Mouse (Mus musculus) liver, embryonic 16.5 days (tissue): ENCODE results near the gene Pparg. TPM values are rescaled to one million over a fixed set of nuclear protein-coding genes. Genes with fewer than 3 reads are reported as not detected.

ENCODE experiments used
- ATAC-seq: fragments of 200-750 bp; cut with Nextera tagmentation; 2 replicates; pipeline ENCODE4 v1.8.0; 2017; ENCODE audit warnings: low read depth, mild to moderate bottlenecking, moderate number of reproducible peaks, moderate library complexity
- H3K27ac ChIP-seq: fragments of 300-500 bp; sonication (generic); 2 replicates; pipeline ENCODE4 v1.5.1; 2014; ENCODE audit warnings: mild to moderate bottlenecking, low read length
- H3K27me3 ChIP-seq: fragments of 300-500 bp; sonication (generic); 2 replicates; pipeline ENCODE4 v1.6.1; 2014; ENCODE audit warnings: low read depth, low read length, mixed read lengths; ENCODE audit not compliant: control insufficient read depth, insufficient read depth
- H3K36me3 ChIP-seq: fragments of 300-500 bp; sonication (generic); 2 replicates; pipeline ENCODE4 v1.6.1; 2014; ENCODE audit warnings: mild to moderate bottlenecking; ENCODE audit not compliant: control insufficient read depth, insufficient read depth
- H3K4me1 ChIP-seq: fragments of 300-500 bp; sonication (generic); 2 replicates; pipeline ENCODE4 v1.6.1; 2014; ENCODE audit warnings: low read depth, low read length, mixed read lengths; ENCODE audit not compliant: control insufficient read depth
- H3K4me2 ChIP-seq: fragments of 300-500 bp; sonication (generic); 2 replicates; pipeline ENCODE4 v1.6.1; 2014; ENCODE audit warnings: low read depth, low read length, mixed read lengths
- H3K4me3 ChIP-seq: fragments of 300-500 bp; sonication (generic); 2 replicates; pipeline ENCODE4 v1.5.1; 2014; ENCODE audit warnings: low read depth, mild to moderate bottlenecking, low read length
- H3K9ac ChIP-seq: fragments of 300-500 bp; sonication (generic); 2 replicates; pipeline ENCODE4 v1.6.1; 2014; ENCODE audit warnings: low read depth, low read length
- H3K9me3 ChIP-seq: fragments of 300-500 bp; sonication (generic); replicated peaks from 2 replicates; pipeline ENCODE4 v1.6.1; 2016; ENCODE audit warnings: low read length; ENCODE audit not compliant: control insufficient read depth
- WGBS: fragments of 180-500 bp; shearing (Covaris S2); extraction: QIAGEN DNeasy Blood & Tissue Kit; methylation state at CpG from one replicate; pipeline ENCODE4 v1.1.7; 2014; ENCODE audit not compliant: insufficient replicate concordance; 5-methylcytosine and 5-hydroxymethylcytosine counted together
- polyA plus RNA-seq: library from polyadenylated mRNA; unstranded; fragments of >200 nt; fragmentation: Nextera tagmentation; extraction: Ambion mirVana; gene quantifications from 2 replicates; pipeline ENCODE4 v1.2.1, GENCODE M21; 2015

Pparg gene
- polyA plus RNA-seq, 1 experiment from 2014 or later = 1.7 TPM

GRCm38 (mm10) chr6:115504160-115504558, 143.4 kb downstream of the Pparg start:
- H3K36me3 ChIP-seq = no peaks in the 10 kb centered on the region
- H3K27me3 ChIP-seq = no peaks in the 10 kb centered on the region
- no peak overlapping the region for H3K27ac ChIP-seq
- 61% methylated on average over 3 of the region's 3 CpGs for WGBS
- no peak overlapping the region for H3K9ac ChIP-seq
- H3K4me3 ChIP-seq = no peak overlapping the region
- no peaks in the 10 kb centered on the region for H3K9me3 ChIP-seq
- H3K4me2 ChIP-seq = no peak overlapping the region
- ATAC-seq = no peak
- H3K4me1 ChIP-seq = no peaks in the 10 kb centered on the region

- ATAC-seq = 0 out of 2 replicates have a peak, but pooled peaks have one; percentile 37
- Histone ChIP-seq H3K27me3 (no peaks in the 10 kb centered on the region), H3K4me1 (no peaks in the 10 kb centered on the region), H3K36me3 (no peaks in the 10 kb centered on the region), H3K9me3 (no peaks in the 10 kb centered on the region), H3K27ac (no peak overlapping the region), H3K9ac (no peak overlapping the region), H3K4me2 (no peak overlapping the region), H3K4me3 (no peak overlapping the region)
- WGBS = 57% methylated on average over 5 of the region's 5 CpGs
Observed at GRCm38 (mm10) chr6:115504915-115505314, 144.2 kb downstream of the Pparg start.

GRCm38 (mm10) chr6:115506425-115506824, 145.7 kb downstream of the Pparg start:
- no peak overlapping the region for H3K4me2 ChIP-seq
- no peak for ATAC-seq
- WGBS = 64% methylated on average over 1 of the region's 1 CpGs

GRCm38 (mm10) chr6:115511447-115511846, 150.7 kb downstream of the Pparg start:
- Histone ChIP-seq H3K27ac (no peak overlapping the region), H3K9ac (no peak overlapping the region), H3K4me3 (no peak overlapping the region), H3K4me2 (no peak overlapping the region), H3K4me1 (no peaks in the 10 kb centered on the region), H3K9me3 (no peaks in the 10 kb centered on the region), H3K36me3 (no peaks in the 10 kb centered on the region), H3K27me3 (no peaks in the 10 kb centered on the region)
- no peak for ATAC-seq
- WGBS = 68% methylated on average over 3 of the region's 3 CpGs

More at GRCm38 (mm10) chr6:115506425-115506824, 145.7 kb downstream of the Pparg start:
- Histone ChIP-seq H3K27me3 (no peaks in the 10 kb centered on the region), H3K4me3 (no peak overlapping the region), H3K36me3 (no peaks in the 10 kb centered on the region), H3K4me1 (no peaks in the 10 kb centered on the region), H3K9ac (no peak overlapping the region), H3K9me3 (no peaks in the 10 kb centered on the region), H3K27ac (no peak overlapping the region)

GRCm38 (mm10) chr6:115513207-115513606, 152.5 kb downstream of the Pparg start:
- Histone ChIP-seq H3K4me2 (no peak overlapping the region), H3K27me3 (no peaks in the 10 kb centered on the region), H3K4me1 (no peaks in the 10 kb centered on the region), H3K36me3 (no peaks in the 10 kb centered on the region), H3K9me3 (no peaks in the 10 kb centered on the region), H3K4me3 (no peak overlapping the region), H3K9ac (no peak overlapping the region), H3K27ac (no peak overlapping the region)
- WGBS = 76% methylated on average over 4 of the region's 4 CpGs
- ATAC-seq = no peak

- ATAC-seq = no peak
Observed at GRCm38 (mm10) chr6:115517904-115518303, 157.2 kb downstream of the Pparg start.

GRCm38 (mm10) chr6:115518352-115518751, 157.6 kb downstream of the Pparg start:
- no peak overlapping the region for H3K4me2 ChIP-seq
- WGBS = 10% methylated on average over 2 of the region's 2 CpGs

More at GRCm38 (mm10) chr6:115517904-115518303, 157.2 kb downstream of the Pparg start:
- Histone ChIP-seq H3K9me3 (no peaks in the 10 kb centered on the region), H3K36me3 (no peaks in the 10 kb centered on the region), H3K27me3 (no peaks in the 10 kb centered on the region), H3K4me1 (peaks cover 2% of the 10 kb centered on the region; the same call in 1 of the 2 replicates), H3K27ac (no peak overlapping the region), H3K9ac (no peak overlapping the region), H3K4me2 (no peak overlapping the region), H3K4me3 (no peak overlapping the region)
- 38% methylated on average over 4 of the region's 4 CpGs for WGBS

GRCm38 (mm10) chr6:115519275-115519699, 158.5 kb downstream of the Pparg start:
- ATAC-seq = peak; percentile 56
- no peaks in the 10 kb centered on the region for H3K9me3 ChIP-seq
- H3K36me3 ChIP-seq = no peaks in the 10 kb centered on the region
- peaks cover 2% of the 10 kb centered on the region; the same call in 1 of the 2 replicates for H3K4me1 ChIP-seq
- no peaks in the 10 kb centered on the region for H3K27me3 ChIP-seq
- no peak overlapping the region for H3K9ac ChIP-seq
- 0 out of 2 replicates have a peak overlapping the region, but pooled peaks have one; percentile 1 for H3K4me2 ChIP-seq
- H3K4me3 ChIP-seq = no peak overlapping the region
- 19% methylated on average over 11 of the region's 12 CpGs for WGBS
- H3K27ac ChIP-seq = no peak overlapping the region

More at GRCm38 (mm10) chr6:115518352-115518751, 157.6 kb downstream of the Pparg start:
- H3K4me3 ChIP-seq = no peak overlapping the region
- no peaks in the 10 kb centered on the region for H3K36me3 ChIP-seq
- H3K27ac ChIP-seq = no peak overlapping the region
- no peaks in the 10 kb centered on the region for H3K27me3 ChIP-seq
- no peak for ATAC-seq
- peaks cover 2% of the 10 kb centered on the region; the same call in 1 of the 2 replicates for H3K4me1 ChIP-seq
- H3K9ac ChIP-seq = no peak overlapping the region
- no peaks in the 10 kb centered on the region for H3K9me3 ChIP-seq

GRCm38 (mm10) chr6:115521923-115522322, 161.2 kb downstream of the Pparg start:
- Histone ChIP-seq H3K4me3 (no peak overlapping the region), H3K9me3 (no peaks in the 10 kb centered on the region), H3K36me3 (no peaks in the 10 kb centered on the region), H3K27me3 (no peaks in the 10 kb centered on the region), H3K4me1 (peaks cover 2% of the 10 kb centered on the region; the same call in 1 of the 2 replicates), H3K4me2 (no peak overlapping the region), H3K27ac (no peak overlapping the region), H3K9ac (no peak overlapping the region)
- no peak for ATAC-seq
- WGBS = 29% methylated on average over 1 of the region's 1 CpGs
